Mouse (Mus musculus) forebrain, postnatal 0 days (tissue): ENCODE results near the gene Sec11a. TPM values are rescaled to one million over a fixed set of nuclear protein-coding genes. Genes with fewer than 3 reads are reported as not detected.
"Not testable (repeated sequence)": the region's sequence is repeated elsewhere in the genome, so short reads cannot be mapped to it uniquely, and the experiment has no call there.

Experiments
- ATAC-seq: fragments of 200-750 bp; cut with Nextera tagmentation; 2 replicates; pipeline ENCODE4 v1.8.0; 2017; ENCODE audit warnings: mild to moderate bottlenecking, moderate library complexity
- DNase-seq: peaks from one replicate; pipeline ENCODE4 v3.0.0-alpha.2; 2015
- H3K27ac ChIP-seq: fragments of 300-500 bp; sonication (generic); 2 replicates; pipeline ENCODE4 v1.5.1; 2014; ENCODE audit warnings: low read depth, mild to moderate bottlenecking, antibody characterized with exemption, low read length, moderate library complexity, mixed read lengths
- H3K27me3 ChIP-seq: fragments of 300-500 bp; sonication (generic); 2 replicates; pipeline ENCODE4 v1.6.1; 2014; ENCODE audit warnings: mild to moderate bottlenecking, low read length, mixed read lengths; ENCODE audit not compliant: insufficient read depth
- H3K36me3 ChIP-seq: fragments of 300-500 bp; sonication (generic); 2 replicates; pipeline ENCODE4 v1.6.1; 2014; ENCODE audit warnings: mild to moderate bottlenecking, moderate library complexity; ENCODE audit not compliant: insufficient read depth
- H3K4me1 ChIP-seq: fragments of 300-500 bp; sonication (generic); 2 replicates; pipeline ENCODE4 v1.6.1; 2014; ENCODE audit warnings: antibody characterized with exemption; ENCODE audit not compliant: insufficient read depth
- H3K4me2 ChIP-seq: fragments of 300-500 bp; sonication (generic); 2 replicates; pipeline ENCODE4 v1.6.1; 2014; ENCODE audit warnings: low read depth, mild to moderate bottlenecking, moderate library complexity
- H3K4me3 ChIP-seq: fragments of 300-500 bp; sonication (generic); 2 replicates; pipeline ENCODE4 v1.5.1; 2014; ENCODE audit warnings: low read depth, low read length, mixed read lengths
- H3K9ac ChIP-seq: fragments of 300-500 bp; sonication (generic); 2 replicates; pipeline ENCODE4 v1.6.1; 2014; ENCODE audit warnings: mild to moderate bottlenecking
- H3K9me3 ChIP-seq: fragments of 300-500 bp; sonication (generic); 2 replicates; pipeline ENCODE4 v1.6.1; 2016; ENCODE audit warnings: low read length
- CTCF ChIP-seq: sonication (generic); IDR thresholded peaks from 2 replicates; pipeline ENCODE4 v1.5.1; 2016; ENCODE audit warnings: antibody characterized with exemption, control low read depth, low read depth
- WGBS: fragments of 180-500 bp; shearing (Covaris S2); extraction: QIAGEN DNeasy Blood & Tissue Kit; methylation state at CpG from one replicate; pipeline ENCODE4 v1.1.7; 2014; 5-methylcytosine and 5-hydroxymethylcytosine counted together
- polyA plus RNA-seq: library from polyadenylated mRNA; unstranded; fragments of >200 nt; fragmentation: Nextera tagmentation; extraction: Ambion mirVana; gene quantifications from 2 replicates; pipeline ENCODE4 v1.2.1, GENCODE M21; 2015
- total RNA-seq: library from RNA; depleted of rRNA; stranded (reverse); fragments of >200 nt; gene quantifications from 2 replicates; pipeline ENCODE4 v1.2.3, GENCODE M21; 2014

The Sec11a gene
- total and polyA plus RNA-seq, 2 experiments from 2014 or later = 72.5 to 133 TPM

DNA sequence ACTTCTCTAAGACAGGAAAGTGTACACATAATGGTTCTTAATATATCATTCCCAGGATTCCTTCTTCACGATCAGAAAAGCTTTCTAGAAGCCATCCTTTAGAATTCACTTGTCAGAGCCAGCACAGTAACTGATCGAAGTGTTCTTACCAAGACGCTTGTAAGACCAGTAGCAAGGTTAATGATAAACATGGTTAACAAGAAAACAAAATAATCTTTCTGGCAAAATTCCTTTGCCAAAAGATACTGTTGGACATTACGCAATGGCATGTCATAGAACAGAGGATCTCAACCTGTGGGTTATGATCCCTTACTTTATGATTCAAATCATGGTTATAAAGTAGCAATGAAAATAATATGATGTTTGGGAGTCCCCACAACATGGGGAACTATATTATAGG lies 3.9 kb upstream of the Sec11a start:
- Histone ChIP-seq H3K36me3 (no peaks in the 10 kb centered on the region), H3K27ac (no peak overlapping the region), H3K4me1 (peaks cover 4% of the 10 kb centered on the region; the same call in 1 of the 2 replicates), H3K9me3 (no peaks in the 10 kb centered on the region), H3K4me3 (no peak overlapping the region), H3K9ac (no peak overlapping the region), H3K27me3 (no peaks in the 10 kb centered on the region), H3K4me2 (no peak overlapping the region)
- 90% methylated on average over 4 of the region's 4 CpGs for WGBS
- ATAC-seq = no peak
- TF ChIP-seq CTCF = no peak
- no peak for DNase-seq

DNA sequence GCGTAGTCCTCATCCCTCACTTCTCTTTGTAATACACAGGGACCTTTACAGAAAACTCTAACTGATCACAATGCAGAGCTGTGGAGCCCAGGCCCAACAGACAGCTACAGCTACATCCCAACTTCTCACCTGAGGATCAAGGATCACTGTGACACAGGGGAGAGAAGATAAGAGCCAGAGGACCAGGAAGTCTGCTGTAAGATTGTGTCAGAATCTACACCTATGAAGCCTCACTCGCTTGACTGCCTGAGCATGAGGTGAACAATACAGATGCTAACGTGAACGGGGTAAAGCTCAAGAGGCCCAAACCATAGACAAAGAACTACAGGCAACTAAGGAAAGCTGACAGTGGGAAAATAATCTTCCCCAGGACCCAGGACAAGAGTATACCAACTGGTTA lies 7.8 kb downstream of the Sec11a start:
- H3K27ac ChIP-seq = no peak overlapping the region
- H3K4me3 ChIP-seq = no peak overlapping the region
- ATAC-seq = no peak
- H3K27me3 ChIP-seq = no peaks in the 10 kb centered on the region
- 90% methylated on average over 4 of the region's 4 CpGs for WGBS
- no peaks in the 10 kb centered on the region for H3K9me3 ChIP-seq
- H3K9ac ChIP-seq = no peak overlapping the region
- no peak for DNase-seq
- TF ChIP-seq CTCF = no peak
- H3K36me3 ChIP-seq = peaks cover 5% of the 10 kb centered on the region; the same call in 1 of the 2 replicates
- no peak overlapping the region for H3K4me2 ChIP-seq
- H3K4me1 ChIP-seq = no peaks in the 10 kb centered on the region; the same call in 1 of the 2 replicates

DNA sequence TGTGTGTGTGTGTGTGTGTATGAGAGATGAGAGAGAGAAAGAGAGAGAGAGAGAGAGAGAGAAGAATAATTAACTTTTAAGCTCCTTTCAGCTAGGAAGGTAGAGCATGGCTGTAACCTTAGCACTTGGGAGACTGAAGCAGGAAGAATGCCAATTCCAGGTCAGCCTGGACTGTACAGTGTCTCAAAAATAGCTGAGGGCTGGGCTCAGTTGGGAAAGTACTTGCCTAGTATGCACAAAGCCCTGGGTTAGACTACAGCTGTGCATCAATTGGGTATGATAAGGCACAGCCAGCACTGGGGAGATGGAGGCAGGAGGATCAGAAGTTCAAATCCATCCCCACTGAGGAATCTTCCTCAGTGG lies 10.3 kb downstream of the Sec11a start:
- H3K9ac ChIP-seq, DNase-seq, H3K4me1 ChIP-seq, H3K27me3 ChIP-seq, H3K27ac ChIP-seq, H3K4me2 ChIP-seq, ATAC-seq, H3K9me3 ChIP-seq, H3K4me3 ChIP-seq: not testable (repeated sequence)
- H3K36me3 ChIP-seq = peaks cover 16% of the 10 kb centered on the region; the same call in 1 of the 2 replicates

DNA sequence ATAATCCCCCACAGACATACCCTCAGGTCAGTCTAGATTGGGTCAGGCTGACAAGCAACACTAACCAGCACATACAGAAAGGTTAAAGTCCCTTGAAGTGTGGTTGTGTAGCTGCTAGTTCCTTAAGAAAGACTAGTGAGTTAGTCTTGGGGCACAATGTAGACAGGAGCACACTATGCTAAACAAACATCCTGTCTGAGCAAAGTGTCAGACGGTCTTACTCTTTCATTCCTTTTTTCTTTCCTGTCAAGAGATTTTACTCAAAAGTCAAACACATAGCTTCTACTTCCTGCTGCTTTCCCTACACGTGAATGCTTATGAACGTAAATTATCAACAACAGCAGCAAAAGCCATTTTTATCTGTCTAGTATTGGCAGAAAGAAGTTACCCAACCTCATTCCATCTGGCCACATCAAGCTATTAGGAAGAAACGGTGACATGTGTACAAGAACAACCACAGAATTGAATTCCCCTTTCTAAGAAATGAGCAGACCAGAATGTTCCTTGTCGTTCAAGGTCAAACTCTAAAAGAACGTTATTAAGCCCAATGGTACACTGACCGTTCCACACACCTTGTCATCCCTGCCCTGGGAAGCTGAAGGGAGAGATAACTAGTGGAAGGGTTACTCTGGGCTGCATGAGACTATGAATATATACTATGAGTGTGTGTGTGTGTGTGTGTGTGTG lies 10.8 kb downstream of the Sec11a start:
- peaks cover 20% of the 10 kb centered on the region for H3K36me3 ChIP-seq
- WGBS = 77% methylated on average over 7 of the region's 7 CpGs

DNA sequence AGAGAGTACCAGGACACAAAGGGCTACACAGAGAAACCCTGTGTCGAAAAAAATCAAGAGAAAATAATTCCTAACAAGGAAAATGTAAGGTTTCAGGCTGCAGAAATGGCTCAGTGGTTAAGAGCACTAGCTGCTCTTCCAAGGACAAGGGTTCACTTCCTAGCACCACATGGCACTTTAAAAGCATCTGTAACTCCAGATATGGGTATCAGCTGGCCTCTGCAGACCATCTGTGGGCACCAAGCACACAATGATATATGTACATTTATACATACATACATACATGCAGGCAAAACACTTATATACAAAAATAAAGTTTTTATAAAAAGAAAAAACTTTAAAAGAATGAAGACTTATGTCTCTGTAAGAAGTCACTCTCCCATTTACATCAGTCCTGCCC lies 11.7 kb downstream of the Sec11a start:
- Histone ChIP-seq H3K9me3 (no peaks in the 10 kb centered on the region), H3K4me1 (no peaks in the 10 kb centered on the region), H3K27me3 (no peaks in the 10 kb centered on the region), H3K9ac (no peak overlapping the region), H3K36me3 (peaks cover 28% of the 10 kb centered on the region), H3K27ac (no peak overlapping the region), H3K4me3 (no peak overlapping the region), H3K4me2 (no peak overlapping the region)
- DNase-seq (no peak), ATAC-seq (no peak)
- no peak for TF ChIP-seq CTCF
- 90% methylated on average over 1 of the region's 1 CpGs for WGBS

More for the DNA sequence above, 10.8 kb downstream of the Sec11a start:
- not testable (repeated sequence) for H3K4me1 ChIP-seq, H3K4me3 ChIP-seq, H3K9ac ChIP-seq, H3K9me3 ChIP-seq, H3K27me3 ChIP-seq, H3K27ac ChIP-seq, DNase-seq, H3K4me2 ChIP-seq, ATAC-seq

DNA sequence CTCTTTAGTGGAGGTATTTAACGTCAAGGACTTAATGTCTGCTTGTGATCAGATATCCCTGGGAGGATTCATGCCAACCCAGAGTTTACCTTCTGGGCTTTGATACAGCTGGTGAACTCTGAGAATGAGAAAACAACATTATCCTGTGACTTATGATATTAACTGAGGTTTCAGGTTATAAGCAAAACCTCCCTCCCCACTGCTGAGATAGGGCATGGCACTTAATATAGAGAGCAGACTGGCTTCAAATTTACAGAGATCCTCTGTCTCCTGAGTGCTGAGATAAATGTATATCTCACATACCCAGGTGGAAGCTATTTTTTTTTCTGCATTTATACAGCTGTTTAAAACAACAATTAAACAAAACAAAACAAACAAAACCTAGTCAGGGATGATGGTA lies 14.8 kb downstream of the Sec11a start:
- Histone ChIP-seq H3K9ac (no peak overlapping the region), H3K4me2 (no peak overlapping the region), H3K36me3 (peaks cover 28% of the 10 kb centered on the region), H3K9me3 (no peaks in the 10 kb centered on the region), H3K27me3 (no peaks in the 10 kb centered on the region), H3K4me1 (no peaks in the 10 kb centered on the region), H3K4me3 (no peak overlapping the region), H3K27ac (no peak overlapping the region)
- 96% methylated on average over 1 of the region's 1 CpGs for WGBS
- no peak for ATAC-seq
- TF ChIP-seq CTCF = no peak
- no peak for DNase-seq

DNA sequence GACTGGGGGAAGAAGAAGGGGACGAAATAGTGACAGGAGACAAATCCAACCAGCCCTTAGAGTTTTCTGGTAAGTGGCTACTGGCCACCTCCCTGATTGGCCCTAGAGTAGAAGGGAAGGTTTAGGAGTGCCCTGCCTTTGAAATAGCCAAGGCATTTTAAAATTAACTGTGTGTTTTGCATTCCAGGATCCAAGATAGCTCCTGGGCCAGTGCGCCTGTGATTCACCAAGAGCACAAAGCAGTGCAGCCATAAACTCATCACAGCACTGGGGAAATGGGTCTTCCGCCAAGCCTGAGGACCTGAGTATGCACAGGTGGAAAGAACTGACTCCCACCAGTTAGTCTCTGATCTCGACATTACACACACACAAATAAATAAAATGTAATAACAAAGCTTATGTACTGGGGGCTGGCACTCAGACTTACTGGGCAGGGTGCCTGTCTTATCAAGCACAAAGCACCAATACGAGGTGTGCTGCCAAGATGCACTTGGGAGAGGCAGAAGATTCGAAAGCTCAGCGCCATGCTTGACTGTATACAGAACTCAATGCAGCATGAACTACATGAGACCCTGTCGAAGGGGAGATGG lies 15.9 kb downstream of the Sec11a start:
- H3K9ac ChIP-seq = no peak overlapping the region
- TF ChIP-seq CTCF = no peak
- DNase-seq (no peak), ATAC-seq (no peak)
- peaks cover 35% of the 10 kb centered on the region for H3K36me3 ChIP-seq
- no peaks in the 10 kb centered on the region for H3K27me3 ChIP-seq
- H3K4me3 ChIP-seq = no peak overlapping the region
- no peaks in the 10 kb centered on the region for H3K9me3 ChIP-seq
- no peak overlapping the region for H3K4me2 ChIP-seq
- no peak overlapping the region for H3K27ac ChIP-seq
- 72% methylated on average over 8 of the region's 8 CpGs for WGBS
- H3K4me1 ChIP-seq = no peaks in the 10 kb centered on the region
